Mouse (Mus musculus): ENCODE measurements around the gene Cib2. TPM values are rescaled to one million over a fixed set of nuclear protein-coding genes. Genes with fewer than 3 reads are reported as not detected.

Cib2 gene
- polyA plus RNA-seq, 2 experiments = 14.3 to 26.5 TPM

DNA sequence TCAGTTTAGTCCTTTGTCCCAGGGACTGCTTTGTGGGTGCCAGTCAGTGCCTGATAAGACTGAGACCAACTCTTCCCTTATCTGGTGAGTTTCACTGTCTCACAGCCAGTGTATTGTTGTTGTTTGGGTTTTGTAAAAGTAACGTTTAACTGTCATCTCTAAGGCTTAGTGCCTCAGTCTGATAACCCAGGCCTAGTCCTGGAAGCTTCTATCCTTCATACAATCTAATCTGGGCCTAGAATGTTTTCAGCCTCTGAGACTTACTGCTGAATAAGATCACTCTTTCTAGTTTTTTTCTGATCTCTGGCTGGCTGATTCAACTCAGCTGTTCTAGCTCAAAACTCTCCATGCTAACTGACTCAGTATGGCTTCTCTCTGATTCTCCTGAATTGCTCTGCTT lies 23.7 kb upstream of the Cib2 start:
- Histone ChIP-seq H3K4me3 (replicated peaks; ENCODE audit: low read length) (no peak overlapping the region), H3K4me1 (ENCODE audit: control insufficient read depth, insufficient read depth, low read length) (peaks cover 13% of the 10 kb centered on the region), H3K27me3 (ENCODE audit: control insufficient read depth, insufficient read depth, low read length) (no peaks in the 10 kb centered on the region), H3K9me3 (ENCODE audit: control insufficient read depth, low read length) (no peaks in the 10 kb centered on the region), H3K36me3 (ENCODE audit: control insufficient read depth, insufficient read depth, low read length) (no peaks in the 10 kb centered on the region), H3K27ac (replicated peaks; ENCODE audit: low read depth, low read length) (no peak overlapping the region), H3K9ac (ENCODE audit: low read depth, low read length, severe bottlenecking) (no peak overlapping the region), H3K4me2 (replicated peaks; ENCODE audit: low read depth, low read length, severe bottlenecking) (no peak overlapping the region)
- no peak for TF ChIP-seq POLR2A (IDR thresholded peaks at IDR 0.05; ENCODE audit: borderline replicate concordance, extremely low read depth, insufficient read depth, insufficient read length)
- WGBS = 50% methylated on average over 1 of the region's 1 CpGs
- ATAC-seq (ENCODE audit: low FRiP score, low read depth) = no peak
- DNase-seq (ENCODE audit: low spot score) = no peak

DNA sequence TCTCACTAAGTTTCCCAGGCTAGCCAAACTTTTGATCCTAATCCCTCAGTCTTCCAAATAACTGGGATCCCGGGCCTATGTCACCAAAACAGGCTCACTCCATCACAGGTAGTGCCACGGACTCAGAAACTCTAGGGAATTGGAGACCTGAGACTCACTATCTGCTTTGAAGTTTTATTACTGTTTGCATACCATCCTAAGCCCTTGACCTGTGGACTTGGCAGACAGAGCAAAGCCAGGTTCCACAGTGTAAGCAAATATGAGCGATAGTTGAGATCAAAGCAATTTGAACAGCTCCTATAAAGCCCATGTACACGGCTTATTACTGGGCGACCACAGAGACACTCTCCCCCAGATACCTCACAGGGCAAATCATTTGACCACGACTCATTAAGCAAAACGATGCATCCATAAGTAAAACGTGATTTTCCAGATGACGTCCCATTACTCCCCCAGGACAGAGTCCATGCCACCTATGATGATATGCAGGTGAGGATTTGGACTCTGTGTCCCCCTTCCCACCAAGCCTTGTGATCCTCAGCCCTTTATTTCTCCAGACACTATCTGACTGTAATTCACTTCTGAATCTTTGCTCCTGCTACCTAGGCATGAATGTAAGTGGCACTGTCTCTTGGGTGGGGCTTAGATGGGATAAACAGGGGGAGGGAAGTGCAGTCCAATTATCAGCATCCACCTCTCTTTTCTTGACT lies 11.3 kb upstream of the Cib2 start:
- Histone ChIP-seq H3K27ac (replicated peaks; ENCODE audit: low read depth, low read length) (no peak overlapping the region), H3K9me3 (ENCODE audit: control insufficient read depth, low read length) (no peaks in the 10 kb centered on the region), H3K4me3 (replicated peaks; ENCODE audit: low read length) (no peak overlapping the region), H3K4me1 (ENCODE audit: control insufficient read depth, insufficient read depth, low read length) (no peaks in the 10 kb centered on the region), H3K9ac (ENCODE audit: low read depth, low read length, severe bottlenecking) (no peak overlapping the region), H3K4me2 (replicated peaks; ENCODE audit: low read depth, low read length, severe bottlenecking) (no peak overlapping the region), H3K27me3 (ENCODE audit: control insufficient read depth, insufficient read depth, low read length) (no peaks in the 10 kb centered on the region), H3K36me3 (ENCODE audit: control insufficient read depth, insufficient read depth, low read length) (no peaks in the 10 kb centered on the region)
- WGBS = 53% methylated on average over 9 of the region's 9 CpGs
- no peak for ATAC-seq (ENCODE audit: low FRiP score, low read depth)
- DNase-seq (ENCODE audit: low spot score) = no peak
- TF ChIP-seq POLR2A (IDR thresholded peaks at IDR 0.05; ENCODE audit: borderline replicate concordance, extremely low read depth, insufficient read depth, insufficient read length) = no peak

DNA sequence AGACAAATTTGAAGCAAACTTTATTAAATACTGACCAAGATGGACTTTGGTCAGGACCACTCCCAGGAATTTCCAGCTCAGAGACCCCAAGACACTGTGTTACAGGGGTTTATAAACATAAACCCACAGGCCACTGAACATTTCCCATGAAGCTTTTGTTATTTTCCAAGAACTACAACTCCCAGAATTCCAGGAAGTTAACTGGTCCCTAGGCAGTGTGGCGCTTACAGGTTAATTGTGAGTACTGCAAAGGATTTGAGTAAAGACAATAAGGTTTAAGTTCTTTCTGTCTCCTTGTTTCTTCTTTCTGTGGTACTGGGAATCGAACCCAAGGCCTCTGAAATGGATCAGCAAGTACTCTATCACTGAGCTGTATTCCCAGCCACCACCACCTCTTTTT lies 8.7 kb upstream of the Cib2 start:
- Histone ChIP-seq H3K4me2 (replicated peaks; ENCODE audit: low read depth, low read length, severe bottlenecking) (no peak overlapping the region), H3K27ac (replicated peaks; ENCODE audit: low read depth, low read length) (no peak overlapping the region), H3K4me3 (replicated peaks; ENCODE audit: low read length) (no peak overlapping the region), H3K27me3 (ENCODE audit: control insufficient read depth, insufficient read depth, low read length) (no peaks in the 10 kb centered on the region), H3K9ac (ENCODE audit: low read depth, low read length, severe bottlenecking) (no peak overlapping the region), H3K36me3 (ENCODE audit: control insufficient read depth, insufficient read depth, low read length) (no peaks in the 10 kb centered on the region), H3K9me3 (ENCODE audit: control insufficient read depth, low read length) (no peaks in the 10 kb centered on the region), H3K4me1 (ENCODE audit: control insufficient read depth, insufficient read depth, low read length) (no peaks in the 10 kb centered on the region)
- ATAC-seq (ENCODE audit: low FRiP score, low read depth) = no peak
- no peak for DNase-seq (ENCODE audit: low spot score)
- TF ChIP-seq POLR2A (IDR thresholded peaks at IDR 0.05; ENCODE audit: borderline replicate concordance, extremely low read depth, insufficient read depth, insufficient read length) = no peak
- 52% methylated on average over 2 of the region's 2 CpGs for WGBS

DNA sequence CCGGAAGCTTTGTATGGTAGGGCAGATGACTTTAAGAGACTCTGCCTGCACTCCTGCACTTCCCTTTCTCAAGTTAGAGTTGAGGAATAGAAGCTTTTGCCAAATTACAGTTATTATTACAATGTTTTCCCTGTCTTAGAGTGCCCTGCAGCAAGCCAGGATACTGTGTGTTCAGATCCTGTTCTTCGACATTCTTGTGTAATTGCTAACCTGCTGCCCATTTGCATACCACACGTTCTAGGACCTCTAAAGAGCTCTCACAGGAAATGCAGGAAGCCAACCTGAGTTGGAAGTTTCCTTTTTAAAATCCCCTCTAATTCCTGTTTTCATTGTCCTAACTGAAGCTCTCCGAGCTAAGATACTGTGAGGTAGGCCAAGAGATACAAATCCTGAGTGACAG lies 6.9 kb upstream of the Cib2 start:
- DNase-seq (ENCODE audit: low spot score) (peak; percentile 33), ATAC-seq (ENCODE audit: low FRiP score, low read depth) (no peak)
- Histone ChIP-seq H3K9me3 (ENCODE audit: control insufficient read depth, low read length) (no peaks in the 10 kb centered on the region), H3K4me1 (ENCODE audit: control insufficient read depth, insufficient read depth, low read length) (no peaks in the 10 kb centered on the region), H3K4me3 (replicated peaks; ENCODE audit: low read length) (no peak overlapping the region), H3K36me3 (ENCODE audit: control insufficient read depth, insufficient read depth, low read length) (no peaks in the 10 kb centered on the region), H3K27me3 (ENCODE audit: control insufficient read depth, insufficient read depth, low read length) (no peaks in the 10 kb centered on the region), H3K27ac (replicated peaks; ENCODE audit: low read depth, low read length) (no peak overlapping the region), H3K4me2 (replicated peaks; ENCODE audit: low read depth, low read length, severe bottlenecking) (no peak overlapping the region), H3K9ac (ENCODE audit: low read depth, low read length, severe bottlenecking) (no peak overlapping the region)
- WGBS = 48% methylated on average over 4 of the region's 4 CpGs
- TF ChIP-seq POLR2A (IDR thresholded peaks at IDR 0.05; ENCODE audit: borderline replicate concordance, extremely low read depth, insufficient read depth, insufficient read length) = no peak

DNA sequence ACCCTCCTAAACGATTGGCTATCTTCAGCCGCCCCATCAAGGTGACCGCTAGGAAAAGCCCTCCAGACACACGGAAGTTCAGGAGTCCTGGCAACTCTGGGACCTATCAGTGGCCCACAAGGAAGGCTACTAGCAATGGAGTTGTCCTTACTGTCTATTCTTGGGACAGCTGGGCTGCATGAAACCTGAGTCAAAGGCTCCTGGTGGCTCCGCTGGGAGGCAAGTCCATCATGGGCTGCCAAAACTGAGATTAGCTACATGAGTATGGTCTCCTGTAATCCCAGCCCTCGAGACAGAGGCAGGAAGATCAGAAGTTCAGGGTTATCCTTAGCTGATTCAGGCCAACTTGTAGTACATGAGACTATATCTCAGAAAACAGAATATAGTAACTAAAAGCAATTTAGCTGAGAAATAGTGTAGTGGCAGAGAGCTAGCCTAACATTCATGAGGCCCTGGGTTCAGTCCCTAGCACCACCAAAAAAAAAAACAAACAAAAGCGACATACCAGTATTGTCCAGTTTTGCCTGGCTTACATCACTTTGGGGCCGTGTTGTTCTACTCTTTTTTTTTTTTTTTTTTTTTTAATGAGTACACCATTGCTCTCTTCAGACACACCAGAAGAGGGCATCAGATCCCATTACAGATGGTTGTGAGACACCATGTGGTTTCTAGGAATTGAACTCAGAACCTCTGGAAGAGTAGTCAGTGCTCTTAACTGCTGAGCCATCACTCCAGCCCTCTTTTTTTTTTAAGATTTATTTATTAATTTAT lies 998 bp upstream of the Cib2 start:
- H3K4me3 ChIP-seq (replicated peaks; ENCODE audit: low read length) = no peak overlapping the region
- 87% methylated on average over 8 of the region's 8 CpGs for WGBS
- no peaks in the 10 kb centered on the region for H3K36me3 ChIP-seq (ENCODE audit: control insufficient read depth, insufficient read depth, low read length)
- no peaks in the 10 kb centered on the region for H3K27me3 ChIP-seq (ENCODE audit: control insufficient read depth, insufficient read depth, low read length)
- H3K9me3 ChIP-seq (ENCODE audit: control insufficient read depth, low read length) = no peaks in the 10 kb centered on the region
- H3K4me1 ChIP-seq (ENCODE audit: control insufficient read depth, insufficient read depth, low read length) = no peaks in the 10 kb centered on the region; the same call in 1 of the 2 replicates
- H3K9ac ChIP-seq (ENCODE audit: low read depth, low read length, severe bottlenecking) = no peak overlapping the region
- H3K27ac ChIP-seq (replicated peaks; ENCODE audit: low read depth, low read length) = no peak overlapping the region
- no peak for DNase-seq (ENCODE audit: low spot score)
- no peak overlapping the region for H3K4me2 ChIP-seq (replicated peaks; ENCODE audit: low read depth, low read length, severe bottlenecking)
- TF ChIP-seq POLR2A (IDR thresholded peaks at IDR 0.05; ENCODE audit: borderline replicate concordance, extremely low read depth, insufficient read depth, insufficient read length) = no peak
- no peak for ATAC-seq (ENCODE audit: low FRiP score, low read depth)

Measured in limb, embryonic 14.5 days (tissue).